Mouse (Mus musculus) forebrain, embryonic 11.5 days (tissue): Measurements from ENCODE around the gene Jmjd1c. TPM values are rescaled to one million over a fixed set of nuclear protein-coding genes. Genes with fewer than 3 reads are reported as not detected.

Source experiments
- ATAC-seq: fragments of 200-750 bp; cut with Nextera tagmentation; replicated peaks from 2 replicates; pipeline ENCODE4 v1.8.0; 2017; ENCODE audit warnings: moderate TSS enrichment; ENCODE audit not compliant: low FRiP score
- DNase-seq: peaks from one replicate; pipeline ENCODE4 v3.0.0-alpha.2; 2017; ENCODE audit warnings: low spot score
- H3K27ac ChIP-seq: fragments of 300-500 bp; sonication (generic); 2 replicates; pipeline ENCODE4 v1.5.1; 2014; ENCODE audit warnings: low read depth, low read length
- H3K27me3 ChIP-seq: fragments of 300-500 bp; sonication (generic); 2 replicates; pipeline ENCODE4 v1.6.1; 2014; ENCODE audit warnings: mild to moderate bottlenecking, low read length, mixed read lengths; ENCODE audit not compliant: control insufficient read depth, insufficient read depth
- H3K36me3 ChIP-seq: fragments of 300-500 bp; sonication (generic); 2 replicates; pipeline ENCODE4 v1.6.1; 2014; ENCODE audit warnings: mild to moderate bottlenecking, low read length, moderate library complexity, mixed read lengths; ENCODE audit not compliant: control insufficient read depth, insufficient read depth
- H3K4me1 ChIP-seq: fragments of 300-500 bp; sonication (generic); replicated peaks from 2 replicates; pipeline ENCODE4 v1.6.1; 2014; ENCODE audit warnings: low read length, mixed read lengths; ENCODE audit not compliant: control insufficient read depth, insufficient read depth
- H3K4me2 ChIP-seq: fragments of 300-500 bp; sonication (generic); 2 replicates; pipeline ENCODE4 v1.6.1; 2014; ENCODE audit warnings: low read depth, mild to moderate bottlenecking, low read length, moderate library complexity, mixed read lengths; ENCODE audit not compliant: severe bottlenecking
- H3K4me3 ChIP-seq: fragments of 300-500 bp; sonication (generic); 2 replicates; pipeline ENCODE4 v1.5.1; 2014; ENCODE audit warnings: low read depth, low read length
- H3K9ac ChIP-seq: fragments of 300-500 bp; sonication (generic); 2 replicates; pipeline ENCODE4 v1.6.1; 2014; ENCODE audit warnings: low read length
- H3K9me3 ChIP-seq: fragments of 300-500 bp; sonication (generic); 2 replicates; pipeline ENCODE4 v1.6.1; 2016; ENCODE audit warnings: low read length, mixed read lengths; ENCODE audit not compliant: control insufficient read depth
- WGBS: fragments of 180-500 bp; shearing (Covaris S2); extraction: QIAGEN DNeasy Blood & Tissue Kit; methylation state at CpG from one replicate; pipeline ENCODE4 v1.1.7; 2014; 5-methylcytosine and 5-hydroxymethylcytosine counted together
- polyA plus RNA-seq: library from polyadenylated mRNA; unstranded; fragments of >200 nt; fragmentation: Nextera tagmentation; extraction: Ambion mirVana; gene quantifications from 2 replicates; pipeline ENCODE4 v1.2.1, GENCODE M21; 2014

The Jmjd1c gene
- polyA plus RNA-seq, 1 experiment from 2014 or later: 55.7 TPM

- no peak; the same call in 1 of the 2 replicates for ATAC-seq
- Histone ChIP-seq H3K4me3 (no peak overlapping the region), H3K9me3 (no peaks in the 10 kb centered on the region), H3K4me2 (no peak overlapping the region), H3K36me3 (no peaks in the 10 kb centered on the region), H3K27ac (no peak overlapping the region), H3K27me3 (no peaks in the 10 kb centered on the region), H3K4me1 (peaks cover 3% of the 10 kb centered on the region; the same call in 1 of the 2 replicates), H3K9ac (no peak overlapping the region)
- DNase-seq: no peak
- 64% methylated on average over 5 of the region's 5 CpGs for WGBS
Measured at GRCm38 (mm10) chr10:67065927-67066326, 30.0 kb upstream of the Jmjd1c start.

GRCm38 (mm10) chr10:67066421-67066820, 29.5 kb upstream of the Jmjd1c start:
- Histone ChIP-seq H3K27ac (no peak overlapping the region), H3K9ac (no peak overlapping the region), H3K4me2 (no peak overlapping the region), H3K4me1 (peaks cover 3% of the 10 kb centered on the region; the same call in 1 of the 2 replicates), H3K36me3 (no peaks in the 10 kb centered on the region), H3K27me3 (no peaks in the 10 kb centered on the region), H3K9me3 (no peaks in the 10 kb centered on the region), H3K4me3 (no peak overlapping the region)
- ATAC-seq (no peak), DNase-seq (no peak)
- WGBS: 65% methylated on average over 3 of the region's 3 CpGs

- Histone ChIP-seq H3K9ac (no peak overlapping the region), H3K27me3 (no peaks in the 10 kb centered on the region), H3K9me3 (no peaks in the 10 kb centered on the region; the same call in 1 of the 2 replicates), H3K27ac (no peak overlapping the region), H3K36me3 (no peaks in the 10 kb centered on the region), H3K4me3 (no peak overlapping the region), H3K4me1 (no peaks in the 10 kb centered on the region), H3K4me2 (no peak overlapping the region)
- WGBS: 90% methylated on average over 10 of the region's 10 CpGs
- ATAC-seq (no peak), DNase-seq (no peak)
Measured at GRCm38 (mm10) chr10:67069013-67069412, 26.9 kb upstream of the Jmjd1c start.

DNA sequence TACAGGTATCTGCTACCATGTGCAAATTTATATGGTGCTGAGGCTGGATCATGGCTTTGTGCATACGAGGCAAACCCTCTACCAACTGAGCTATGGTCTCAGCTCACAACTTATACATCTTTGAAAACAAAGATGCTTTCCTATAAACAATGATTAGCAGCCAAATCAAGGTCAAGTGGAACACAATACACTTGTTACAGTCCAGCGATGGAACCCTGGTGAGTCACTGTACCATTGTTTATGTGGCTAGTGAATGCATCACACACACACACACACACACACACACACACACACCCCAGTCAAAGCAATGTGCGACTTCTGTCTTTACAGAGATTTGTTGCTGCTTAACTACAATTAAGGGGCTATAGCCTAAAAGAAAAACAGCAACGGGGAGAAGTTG, 24.5 kb upstream of the Jmjd1c start:
- no peaks in the 10 kb centered on the region; the same call in 1 of the 2 replicates for H3K9me3 ChIP-seq
- no peaks in the 10 kb centered on the region for H3K36me3 ChIP-seq
- H3K4me3 ChIP-seq: no peak overlapping the region
- no peak overlapping the region for H3K27ac ChIP-seq
- H3K27me3 ChIP-seq: no peaks in the 10 kb centered on the region
- H3K9ac ChIP-seq: no peak overlapping the region
- no peak for ATAC-seq
- no peaks in the 10 kb centered on the region for H3K4me1 ChIP-seq
- H3K4me2 ChIP-seq: no peak overlapping the region
- 87% methylated on average over 4 of the region's 4 CpGs for WGBS
- no peak for DNase-seq

GRCm38 (mm10) chr10:67071884-67072283, 24.0 kb upstream of the Jmjd1c start:
- Histone ChIP-seq H3K4me3 (no peak overlapping the region), H3K9me3 (no peaks in the 10 kb centered on the region; the same call in 1 of the 2 replicates), H3K4me2 (no peak overlapping the region), H3K4me1 (no peaks in the 10 kb centered on the region), H3K27ac (no peak overlapping the region), H3K36me3 (no peaks in the 10 kb centered on the region), H3K9ac (no peak overlapping the region), H3K27me3 (no peaks in the 10 kb centered on the region)
- 86% methylated on average over 5 of the region's 5 CpGs for WGBS
- ATAC-seq: no peak
- DNase-seq: no peak

DNA sequence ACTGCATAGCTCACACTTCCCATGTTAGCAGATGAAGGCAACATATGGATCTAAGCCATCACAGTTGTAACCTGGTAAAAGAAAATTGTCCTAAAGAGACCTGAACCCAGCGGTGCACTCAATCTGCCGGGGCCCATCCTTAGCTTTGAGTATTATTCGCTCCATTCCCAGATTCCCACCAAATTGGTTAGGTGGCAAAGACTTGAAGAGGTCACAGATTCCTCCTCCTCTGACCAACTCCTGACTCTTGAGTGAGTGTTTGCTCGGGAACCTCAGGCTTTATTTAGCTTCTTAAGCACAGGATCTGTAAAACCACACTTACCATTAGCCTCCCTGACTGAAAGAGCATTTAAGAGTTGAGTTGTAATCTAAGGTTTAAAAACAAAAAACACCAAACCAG, 23.3 kb upstream of the Jmjd1c start:
- ATAC-seq (no peak), DNase-seq (no peak)
- no peak overlapping the region for H3K4me2 ChIP-seq
- H3K4me1 ChIP-seq: no peaks in the 10 kb centered on the region
- WGBS: 94% methylated on average over 4 of the region's 4 CpGs
- H3K36me3 ChIP-seq: no peaks in the 10 kb centered on the region
- H3K27me3 ChIP-seq: no peaks in the 10 kb centered on the region
- H3K4me3 ChIP-seq: no peak overlapping the region
- no peaks in the 10 kb centered on the region; the same call in 1 of the 2 replicates for H3K9me3 ChIP-seq
- no peak overlapping the region for H3K9ac ChIP-seq
- no peak overlapping the region for H3K27ac ChIP-seq

DNA sequence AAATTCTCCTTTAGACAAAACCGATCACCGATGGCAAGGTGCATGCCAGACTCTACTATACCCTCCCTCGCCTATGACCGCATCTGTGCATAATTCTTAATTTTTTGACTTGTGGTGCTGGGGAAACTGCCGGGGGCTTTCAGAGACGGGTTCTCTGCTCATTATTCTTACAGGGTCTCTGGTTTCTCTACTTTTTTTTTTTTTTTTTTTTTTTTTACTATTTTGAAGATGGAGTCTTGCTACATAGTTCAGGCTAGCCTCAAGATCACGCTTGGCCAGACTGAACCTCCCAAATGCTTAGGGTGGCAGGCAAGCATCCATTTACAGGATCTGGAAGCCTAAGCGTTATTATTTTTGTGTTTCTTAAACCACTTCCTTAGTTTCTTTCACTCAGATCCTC, 22.3 kb upstream of the Jmjd1c start:
- no peaks in the 10 kb centered on the region; the same call in 1 of the 2 replicates for H3K9me3 ChIP-seq
- no peak overlapping the region for H3K9ac ChIP-seq
- ATAC-seq (no peak), DNase-seq (no peak)
- no peaks in the 10 kb centered on the region for H3K27me3 ChIP-seq
- H3K4me1 ChIP-seq: no peaks in the 10 kb centered on the region
- no peaks in the 10 kb centered on the region for H3K36me3 ChIP-seq
- WGBS: 93% methylated on average over 8 of the region's 8 CpGs
- no peak overlapping the region for H3K27ac ChIP-seq
- H3K4me2 ChIP-seq: no peak overlapping the region
- H3K4me3 ChIP-seq: no peak overlapping the region

DNA sequence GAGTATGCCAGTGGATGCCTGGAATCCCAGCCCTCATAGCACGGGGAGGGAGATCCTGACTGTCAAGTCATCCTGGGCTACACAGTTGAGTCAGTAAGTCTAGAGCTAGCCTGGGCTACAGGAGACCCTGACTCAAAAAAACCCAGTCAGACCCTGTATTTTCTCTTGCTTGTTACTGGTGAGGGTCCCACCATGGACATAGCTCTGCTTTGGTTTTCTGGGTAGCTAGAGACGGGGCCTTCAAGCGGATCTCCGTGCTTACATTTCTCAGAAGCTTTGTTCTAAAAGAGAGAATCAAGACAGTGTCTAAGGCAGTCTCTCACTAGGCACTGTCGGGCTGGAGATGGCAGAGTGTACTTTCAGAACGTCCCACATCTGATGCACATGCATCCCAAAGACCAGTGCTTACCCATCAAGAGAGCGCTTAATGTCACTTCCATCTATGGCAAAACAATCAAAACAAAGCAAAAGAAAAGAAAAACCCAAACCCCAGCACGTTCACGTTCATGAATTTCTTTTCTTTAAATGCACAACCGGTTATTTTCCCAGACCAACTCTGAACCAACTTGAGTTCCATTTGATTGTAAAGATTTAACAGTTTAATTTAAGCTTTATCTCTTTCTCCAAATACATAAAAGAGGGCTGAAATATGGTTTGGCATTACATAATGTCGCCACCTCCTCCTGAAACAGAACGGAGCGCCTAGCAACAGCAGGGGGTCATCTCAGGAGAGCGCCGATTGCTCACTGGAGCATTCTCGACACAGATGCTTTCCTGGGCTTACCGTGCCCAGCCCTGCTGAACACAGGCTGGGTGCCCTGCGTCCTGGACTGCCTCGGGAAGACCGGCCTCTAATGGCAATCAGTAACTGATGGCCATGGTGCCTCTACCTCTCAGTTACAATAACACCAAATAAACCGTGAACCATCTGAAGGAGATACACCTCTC, 19.7 kb upstream of the Jmjd1c start:
- H3K27ac ChIP-seq: no peak overlapping the region
- DNase-seq: no peak
- no peaks in the 10 kb centered on the region for H3K36me3 ChIP-seq
- no peak overlapping the region for H3K4me2 ChIP-seq
- H3K4me1 ChIP-seq: peaks cover 5% of the 10 kb centered on the region; the same call in 1 of the 2 replicates
- 71% methylated on average over 21 of the region's 21 CpGs for WGBS
- H3K9ac ChIP-seq: no peak overlapping the region
- ATAC-seq: no peak
- H3K27me3 ChIP-seq: no peaks in the 10 kb centered on the region
- H3K9me3 ChIP-seq: no peaks in the 10 kb centered on the region; the same call in 1 of the 2 replicates
- H3K4me3 ChIP-seq: no peak overlapping the region
